Mouse (Mus musculus): ENCODE data around the gene Ncoa4.

- TF ChIP-seq POLR2A (IDR thresholded peaks at IDR 0.05; ENCODE audit: control insufficient read depth, extremely low read depth, insufficient read depth, low read length, poor library complexity) (no peak), CTCF (IDR thresholded peaks at IDR 0.05; ENCODE audit: borderline replicate concordance, control insufficient read depth, extremely low read depth, insufficient read depth, low read length, poor library complexity) (no peak)
These were observed 69.3 kb downstream of the Ncoa4 start for GRCm38 (mm10) chr14:32228996-32229395.

Data from thymus, adult 2 months (tissue).